Mouse (Mus musculus) bone marrow, adult 2 months (tissue): ENCODE results near the gene Trim60.

Experiments
- CTCF ChIP-seq: fragments of 200-500 bp; IDR thresholded peaks from 2 replicates; pipeline ENCODE4 v1.5.1; 2011; ENCODE audit warnings: low read length, control low read depth; ENCODE audit not compliant: control insufficient read depth, insufficient read depth
- POLR2A ChIP-seq: fragments of 200-500 bp; IDR thresholded peaks from 2 replicates; pipeline ENCODE4 v1.6.1; 2011; ENCODE audit warnings: low read depth, mild to moderate bottlenecking, control low read depth, low read length, borderline replicate concordance; ENCODE audit not compliant: control insufficient read depth

- TF ChIP-seq POLR2A (no peak), CTCF (no peak)
Observed at GRCm38 (mm10) chr8:65018423-65018822, at the start of gene Trim60, which contains the start of gene Trim61.
